Mouse (Mus musculus) liver, embryonic 15.5 days (tissue): Measurements from ENCODE around the gene Atg7. TPM values are rescaled to one million over a fixed set of nuclear protein-coding genes. Genes with fewer than 3 reads are reported as not detected.
A peak's percentile ranks its signal among the peaks of the same experiment; 100 is the strongest.

Experiments
- ATAC-seq: fragments of 200-750 bp; cut with Nextera tagmentation; 2 replicates; pipeline ENCODE4 v1.8.0; 2017; ENCODE audit warnings: moderate number of reproducible peaks, mild to moderate bottlenecking, moderate library complexity; ENCODE audit not compliant: insufficient read depth
- H3K27ac ChIP-seq: fragments of 300-500 bp; sonication (generic); replicated peaks from 2 replicates; pipeline ENCODE4 v1.5.1; 2015; ENCODE audit warnings: mild to moderate bottlenecking, inconsistent platforms
- H3K27me3 ChIP-seq: fragments of 300-500 bp; sonication (generic); 2 replicates; pipeline ENCODE4 v1.6.1; 2015; ENCODE audit warnings: mild to moderate bottlenecking, inconsistent platforms
- H3K36me3 ChIP-seq: fragments of 300-500 bp; sonication (generic); replicated peaks from 2 replicates; pipeline ENCODE4 v1.6.1; 2015; ENCODE audit warnings: moderate library complexity, mild to moderate bottlenecking, inconsistent platforms
- H3K4me1 ChIP-seq: fragments of 300-500 bp; sonication (generic); replicated peaks from 2 replicates; pipeline ENCODE4 v1.6.1; 2015; ENCODE audit warnings: inconsistent platforms
- H3K4me2 ChIP-seq: fragments of 300-500 bp; sonication (generic); 2 replicates; pipeline ENCODE4 v1.6.1; 2015; ENCODE audit warnings: moderate library complexity, mild to moderate bottlenecking, inconsistent platforms
- H3K4me3 ChIP-seq: fragments of 300-500 bp; sonication (generic); replicated peaks from 2 replicates; pipeline ENCODE4 v1.5.1; 2015; ENCODE audit warnings: mild to moderate bottlenecking, inconsistent platforms
- H3K9ac ChIP-seq: fragments of 300-500 bp; sonication (generic); 2 replicates; pipeline ENCODE4 v1.6.1; 2015; ENCODE audit warnings: moderate library complexity, mild to moderate bottlenecking, inconsistent platforms
- H3K9me3 ChIP-seq: fragments of 300-500 bp; sonication (generic); replicated peaks from 2 replicates; pipeline ENCODE4 v1.6.1; 2016; ENCODE audit warnings: inconsistent platforms
- WGBS: fragments of 180-500 bp; shearing (Covaris S2); methylation state at CpG from one replicate; pipeline ENCODE4 v1.1.7; 2015; ENCODE audit warnings: mixed read lengths; ENCODE audit not compliant: insufficient replicate concordance; 5-methylcytosine and 5-hydroxymethylcytosine counted together
- polyA plus RNA-seq: library from polyadenylated mRNA; unstranded; fragments of >200 nt; fragmentation: Nextera tagmentation; extraction: Ambion mirVana; gene quantifications from 2 replicates; pipeline ENCODE4 v1.2.1, GENCODE M21; 2015

Atg7 gene
- polyA plus RNA-seq, 1 experiment from 2014 or later = 12.5 TPM

GRCm38 (mm10) chr6:114819971-114820481, 177.1 kb downstream of the Atg7 start:
- 34% methylated on average over 9 of the region's 9 CpGs for WGBS
- Histone ChIP-seq H3K4me2 (no peak overlapping the region), H3K27ac (no peak overlapping the region), H3K4me3 (no peak overlapping the region), H3K9me3 (no peaks in the 10 kb centered on the region), H3K9ac (no peak overlapping the region), H3K4me1 (peaks cover 9% of the 10 kb centered on the region), H3K36me3 (no peaks in the 10 kb centered on the region), H3K27me3 (no peaks in the 10 kb centered on the region)
- ATAC-seq = no peak

DNA sequence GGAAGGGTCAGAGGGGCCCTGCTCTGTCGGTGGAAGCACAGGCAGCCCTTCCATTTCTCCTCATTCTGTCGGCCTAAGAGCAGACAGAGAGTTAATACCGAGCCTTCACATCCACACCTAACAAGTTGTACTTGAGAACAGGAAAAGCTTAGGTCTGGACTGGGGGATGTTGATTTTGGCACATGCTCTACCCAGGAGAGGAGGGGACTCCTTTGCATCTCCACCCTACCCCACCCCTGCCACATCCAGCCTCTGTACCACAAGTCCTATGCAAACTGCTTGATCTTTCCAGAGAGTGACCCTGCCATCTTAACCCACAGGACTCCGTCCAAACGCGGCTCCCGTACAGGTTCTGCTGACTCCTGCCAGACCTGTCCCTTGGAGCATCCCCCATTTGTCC, 178.7 kb downstream of the Atg7 start:
- Histone ChIP-seq H3K4me3 (no peak overlapping the region), H3K36me3 (no peaks in the 10 kb centered on the region), H3K27ac (no peak overlapping the region), H3K9ac (no peak overlapping the region), H3K9me3 (no peaks in the 10 kb centered on the region), H3K4me2 (no peak overlapping the region), H3K27me3 (no peaks in the 10 kb centered on the region), H3K4me1 (peaks cover 9% of the 10 kb centered on the region)
- no peak for ATAC-seq
- 77% methylated on average over 7 of the region's 7 CpGs for WGBS

- 0 out of 2 replicates have a peak, but pooled peaks cover 3% of the 10 kb centered on the region for H3K4me1 ChIP-seq
Measured at GRCm38 (mm10) chr6:114826889-114827288, 184.0 kb downstream of the Atg7 start.

DNA sequence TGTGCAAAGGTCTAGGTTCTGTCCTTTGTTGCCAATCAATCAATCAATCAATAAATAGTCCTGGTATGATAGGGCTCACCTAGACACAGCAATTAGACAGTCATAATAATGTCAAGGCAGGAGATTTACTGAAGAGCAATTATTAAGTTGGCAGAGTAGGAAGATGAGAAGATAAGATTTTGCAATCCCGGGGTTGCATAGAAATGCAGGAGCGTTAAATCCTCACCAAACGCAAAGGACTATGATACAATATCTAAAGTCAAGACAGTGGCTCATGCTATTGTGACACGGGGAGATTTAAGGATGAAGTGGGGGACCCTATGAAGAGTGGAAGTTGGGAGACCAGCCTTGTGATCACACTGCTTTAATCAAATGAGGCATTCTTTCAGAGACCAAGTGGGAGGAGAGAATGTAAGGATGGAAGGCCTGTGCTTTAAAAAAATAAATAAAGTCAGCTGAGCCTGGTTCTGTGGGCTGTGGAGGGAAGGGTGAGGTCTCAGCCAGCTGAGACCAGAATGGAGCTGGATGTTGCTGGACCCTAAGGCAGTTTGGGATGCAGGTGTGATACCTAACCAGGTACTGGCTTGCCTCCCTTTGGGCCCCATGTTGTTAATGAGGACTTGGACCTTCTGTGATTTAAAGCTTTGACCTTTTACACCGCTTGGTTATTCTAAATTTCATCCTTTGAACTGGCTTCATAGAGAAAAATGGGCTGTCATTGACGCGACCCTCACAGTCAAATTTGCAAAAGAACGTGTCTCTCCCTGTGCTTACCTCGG, 187.0 kb downstream of the Atg7 start:
- H3K36me3 ChIP-seq = no peaks in the 10 kb centered on the region
- WGBS = 76% methylated on average over 9 of the region's 9 CpGs
- no peaks in the 10 kb centered on the region for H3K9me3 ChIP-seq
- no peak for ATAC-seq
- H3K27me3 ChIP-seq = no peaks in the 10 kb centered on the region
- H3K27ac ChIP-seq = no peak overlapping the region
- no peak overlapping the region for H3K4me3 ChIP-seq
- H3K4me1 ChIP-seq = peaks cover 9% of the 10 kb centered on the region; the same call in 1 of the 2 replicates
- H3K9ac ChIP-seq = no peak overlapping the region
- no peak overlapping the region for H3K4me2 ChIP-seq

More at GRCm38 (mm10) chr6:114826889-114827288, 184.0 kb downstream of the Atg7 start:
- Histone ChIP-seq H3K27ac (no peak overlapping the region), H3K27me3 (no peaks in the 10 kb centered on the region), H3K4me3 (no peak overlapping the region), H3K4me2 (no peak overlapping the region), H3K36me3 (no peaks in the 10 kb centered on the region), H3K9me3 (no peaks in the 10 kb centered on the region), H3K9ac (no peak overlapping the region)
- WGBS = 66% methylated on average over 2 of the region's 2 CpGs
- no peak for ATAC-seq

GRCm38 (mm10) chr6:114831807-114832206, 188.9 kb downstream of the Atg7 start:
- WGBS = 48% methylated on average over 3 of the region's 3 CpGs
- H3K36me3 ChIP-seq = no peaks in the 10 kb centered on the region

DNA sequence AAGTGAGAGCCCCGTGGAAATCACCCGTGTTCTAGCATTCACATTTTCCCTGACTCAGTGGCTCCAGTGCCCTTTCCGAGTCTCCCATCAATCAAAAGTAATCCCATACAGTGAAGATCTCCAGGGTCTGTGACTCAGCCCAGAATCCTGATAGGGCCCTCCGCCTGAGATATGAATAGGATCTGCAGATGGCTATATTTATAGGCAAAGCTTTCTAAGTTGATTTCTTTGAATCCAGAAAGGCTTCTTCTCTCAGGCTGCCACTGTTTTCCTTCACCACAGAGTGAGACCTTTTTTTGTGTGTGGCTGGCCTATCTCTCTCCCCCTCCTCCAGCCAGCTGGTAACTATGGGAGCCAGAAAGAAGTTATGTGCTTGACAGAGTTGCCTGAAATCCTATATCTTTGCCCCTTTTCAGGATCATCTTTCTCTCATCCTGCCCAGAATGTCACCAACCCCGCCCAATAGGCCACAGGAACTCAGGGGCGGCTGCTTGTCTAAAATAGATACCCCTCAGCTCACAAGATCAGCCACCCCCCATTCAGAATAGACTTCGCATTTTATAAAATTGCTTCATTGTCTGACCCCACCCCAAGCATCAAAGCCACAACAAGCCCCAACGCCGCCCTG, 190.3 kb downstream of the Atg7 start:
- H3K4me1 ChIP-seq = peaks cover 9% of the 10 kb centered on the region; the same call in 1 of the 2 replicates
- no peaks in the 10 kb centered on the region for H3K27me3 ChIP-seq
- H3K4me3 ChIP-seq = no peak overlapping the region
- H3K4me2 ChIP-seq = no peak overlapping the region
- ATAC-seq = no peak
- H3K9ac ChIP-seq = no peak overlapping the region
- H3K9me3 ChIP-seq = no peaks in the 10 kb centered on the region
- WGBS = 58% methylated on average over 9 of the region's 9 CpGs
- no peak overlapping the region for H3K27ac ChIP-seq
- H3K36me3 ChIP-seq = no peaks in the 10 kb centered on the region

More at GRCm38 (mm10) chr6:114831807-114832206, 188.9 kb downstream of the Atg7 start:
- peaks cover 9% of the 10 kb centered on the region; the same call in 1 of the 2 replicates for H3K4me1 ChIP-seq
- no peak overlapping the region for H3K4me3 ChIP-seq
- H3K9me3 ChIP-seq = no peaks in the 10 kb centered on the region
- no peaks in the 10 kb centered on the region for H3K27me3 ChIP-seq
- no peak for ATAC-seq
- no peak overlapping the region for H3K4me2 ChIP-seq
- H3K27ac ChIP-seq = no peak overlapping the region
- no peak overlapping the region for H3K9ac ChIP-seq

DNA sequence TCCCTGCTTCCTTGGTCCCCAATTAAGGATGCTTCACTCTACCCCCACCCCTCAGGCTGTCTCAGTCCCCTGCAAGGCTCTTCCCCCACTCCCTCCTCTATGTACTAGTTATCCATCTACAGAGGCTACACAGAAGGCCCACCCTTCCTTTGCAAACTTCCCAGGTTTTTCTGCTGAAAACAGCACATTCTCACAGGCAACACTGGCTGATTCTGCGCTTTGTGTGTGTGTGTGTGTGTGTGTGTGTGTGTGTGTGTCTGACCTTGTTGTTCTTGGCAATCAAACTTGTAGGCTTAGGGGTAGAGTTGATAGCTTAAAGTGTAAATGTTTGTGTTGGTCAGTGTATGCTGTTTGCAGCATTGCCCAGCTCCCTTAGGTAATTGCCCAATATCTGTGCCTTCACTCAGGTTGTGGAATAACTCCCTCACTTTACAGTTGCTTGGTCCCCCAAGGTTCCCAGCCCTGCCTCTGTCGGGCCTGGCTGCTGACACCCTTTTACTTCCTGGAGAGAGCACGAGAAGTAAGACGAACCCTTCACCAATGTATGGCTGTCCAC, 191.0 kb downstream of the Atg7 start:
- 59% methylated on average over 4 of the region's 4 CpGs for WGBS
- Histone ChIP-seq H3K9ac (no peak overlapping the region), H3K27me3 (no peaks in the 10 kb centered on the region), H3K27ac (no peak overlapping the region), H3K4me2 (no peak overlapping the region), H3K4me3 (no peak overlapping the region), H3K4me1 (peaks cover 9% of the 10 kb centered on the region; the same call in 1 of the 2 replicates), H3K9me3 (no peaks in the 10 kb centered on the region), H3K36me3 (no peaks in the 10 kb centered on the region)
- ATAC-seq = peak; percentile 47

DNA sequence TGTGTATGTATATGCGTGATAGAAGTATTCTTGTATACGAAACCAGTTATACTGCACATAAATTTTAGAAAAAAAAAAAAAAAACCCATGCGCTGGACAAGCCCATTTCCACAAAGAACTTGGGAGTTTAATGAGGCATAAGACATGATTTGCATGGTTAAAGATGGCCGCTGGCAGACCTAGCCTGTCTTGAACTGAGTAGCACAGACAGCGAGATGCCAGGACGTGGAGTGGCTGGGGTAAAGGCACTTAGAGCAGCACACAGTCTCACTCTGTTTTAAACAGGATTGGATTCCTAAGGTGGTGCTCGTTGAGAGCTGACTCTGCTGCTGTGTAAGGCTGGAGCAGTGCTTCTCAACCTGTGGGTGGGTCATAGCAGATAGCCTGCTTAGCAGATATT, 192.4 kb downstream of the Atg7 start:
- Histone ChIP-seq H3K36me3 (no peaks in the 10 kb centered on the region), H3K4me1 (peaks cover 13% of the 10 kb centered on the region), H3K27ac (no peak overlapping the region), H3K9me3 (no peaks in the 10 kb centered on the region), H3K9ac (no peak overlapping the region), H3K4me3 (no peak overlapping the region), H3K4me2 (no peak overlapping the region), H3K27me3 (no peaks in the 10 kb centered on the region)
- ATAC-seq = no peak
- 83% methylated on average over 7 of the region's 7 CpGs for WGBS

DNA sequence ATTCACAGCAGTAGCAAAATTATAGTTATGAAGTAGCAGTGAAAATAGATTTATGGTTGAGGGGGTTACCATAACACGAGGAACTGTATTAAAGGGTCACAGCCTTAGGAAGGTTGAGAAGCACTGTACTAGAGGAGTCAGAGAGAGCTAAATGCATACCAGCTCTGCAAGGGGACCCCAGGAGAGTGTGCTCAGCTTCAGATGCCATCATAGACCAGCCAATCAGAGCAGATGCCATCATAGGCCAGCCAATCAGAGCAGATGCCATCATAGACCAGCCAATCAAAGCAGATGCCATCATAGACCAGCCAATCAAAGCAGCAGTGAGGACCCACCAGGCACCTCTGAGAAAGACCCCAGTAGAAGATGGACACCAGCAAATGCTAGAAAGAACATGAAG, 192.9 kb downstream of the Atg7 start:
- peaks cover 14% of the 10 kb centered on the region for H3K4me1 ChIP-seq
- no peak overlapping the region for H3K4me3 ChIP-seq
- 59% methylated on average over 1 of the region's 1 CpGs for WGBS
- H3K36me3 ChIP-seq = no peaks in the 10 kb centered on the region
- no peak overlapping the region for H3K9ac ChIP-seq
- H3K9me3 ChIP-seq = no peaks in the 10 kb centered on the region
- no peak for ATAC-seq
- no peak overlapping the region for H3K27ac ChIP-seq
- no peak overlapping the region for H3K4me2 ChIP-seq
- H3K27me3 ChIP-seq = no peaks in the 10 kb centered on the region

- ATAC-seq = no peak
- no peaks in the 10 kb centered on the region for H3K36me3 ChIP-seq
- H3K4me2 ChIP-seq = no peak overlapping the region
- H3K27me3 ChIP-seq = no peaks in the 10 kb centered on the region
- no peak overlapping the region for H3K4me3 ChIP-seq
- H3K9ac ChIP-seq = no peak overlapping the region
- 68% methylated on average over 3 of the region's 3 CpGs for WGBS
- no peaks in the 10 kb centered on the region for H3K9me3 ChIP-seq
- peaks cover 14% of the 10 kb centered on the region for H3K4me1 ChIP-seq
- no peak overlapping the region for H3K27ac ChIP-seq
Measured at GRCm38 (mm10) chr6:114836433-114836832, 193.5 kb downstream of the Atg7 start.

DNA sequence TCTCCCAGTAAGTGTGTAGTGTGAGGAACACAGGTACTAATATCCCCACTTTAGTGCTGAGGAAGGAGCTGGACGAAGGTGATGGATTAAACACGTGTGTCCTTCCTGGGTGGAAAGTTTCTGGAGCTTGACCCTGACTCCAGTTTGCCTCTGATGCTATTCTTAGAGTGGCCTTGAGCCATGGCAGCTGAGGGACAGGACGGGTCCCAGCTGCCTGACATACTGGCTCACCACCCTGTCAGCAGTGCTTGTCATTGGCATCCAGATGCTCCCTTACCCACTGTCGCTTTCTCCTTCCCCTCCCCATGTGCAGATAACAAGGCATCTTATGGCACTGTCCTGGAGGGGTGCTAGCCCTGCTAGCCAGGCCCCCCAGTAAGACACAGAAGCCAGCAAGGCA, 196.0 kb downstream of the Atg7 start:
- no peak for ATAC-seq
- peaks cover 5% of the 10 kb centered on the region; the same call in 1 of the 2 replicates for H3K4me1 ChIP-seq
- no peak overlapping the region for H3K4me2 ChIP-seq
- no peaks in the 10 kb centered on the region for H3K9me3 ChIP-seq
- no peaks in the 10 kb centered on the region; the same call in 1 of the 2 replicates for H3K36me3 ChIP-seq
- WGBS = 63% methylated on average over 4 of the region's 4 CpGs
- no peak overlapping the region for H3K27ac ChIP-seq
- no peak overlapping the region for H3K9ac ChIP-seq
- no peaks in the 10 kb centered on the region for H3K27me3 ChIP-seq
- no peak overlapping the region for H3K4me3 ChIP-seq
